Mouse (Mus musculus) midbrain, postnatal 0 days (tissue): Measurements from ENCODE around the gene Kpna3. TPM values are rescaled to one million over a fixed set of nuclear protein-coding genes. Genes with fewer than 3 reads are reported as not detected.
A peak's percentile ranks its signal among the peaks of the same experiment; 100 is the strongest.

Experiments used
- ATAC-seq: fragments of 200-750 bp; cut with Nextera tagmentation; 2 replicates; pipeline ENCODE4 v1.8.0; 2017; ENCODE audit warnings: moderate number of reproducible peaks, mild to moderate bottlenecking, moderate TSS enrichment, moderate library complexity; ENCODE audit not compliant: low FRiP score
- DNase-seq: peaks from one replicate; pipeline ENCODE4 v3.0.0-alpha.2; 2015; ENCODE audit warnings: low spot score
- H3K27ac ChIP-seq: fragments of 300-500 bp; sonication (generic); 2 replicates; pipeline ENCODE4 v1.5.1; 2014; ENCODE audit warnings: low read depth, mild to moderate bottlenecking, low read length, mixed read lengths
- H3K27me3 ChIP-seq: fragments of 300-500 bp; sonication (generic); 2 replicates; pipeline ENCODE4 v1.6.1; 2014; ENCODE audit warnings: low read length, control low read depth, mixed read lengths; ENCODE audit not compliant: insufficient read depth
- H3K36me3 ChIP-seq: fragments of 300-500 bp; sonication (generic); 2 replicates; pipeline ENCODE4 v1.6.1; 2014; ENCODE audit warnings: low read length, control low read depth, mixed read lengths; ENCODE audit not compliant: insufficient read depth
- H3K4me1 ChIP-seq: fragments of 300-500 bp; sonication (generic); 2 replicates; pipeline ENCODE4 v1.6.1; 2014; ENCODE audit warnings: mild to moderate bottlenecking, control low read depth, antibody characterized with exemption, low read length, mixed read lengths; ENCODE audit not compliant: insufficient read depth
- H3K4me2 ChIP-seq: fragments of 300-500 bp; sonication (generic); 2 replicates; pipeline ENCODE4 v1.6.1; 2014; ENCODE audit warnings: low read depth, mild to moderate bottlenecking, low read length, mixed read lengths; ENCODE audit not compliant: poor library complexity, severe bottlenecking
- H3K4me3 ChIP-seq: fragments of 300-500 bp; sonication (generic); 2 replicates; pipeline ENCODE4 v1.5.1; 2014; ENCODE audit warnings: low read depth, mild to moderate bottlenecking, low read length, moderate library complexity
- H3K9ac ChIP-seq: fragments of 300-500 bp; sonication (generic); replicated peaks from 2 replicates; pipeline ENCODE4 v1.6.1; 2014; ENCODE audit warnings: mild to moderate bottlenecking, low read length, moderate library complexity, mixed read lengths; ENCODE audit not compliant: poor library complexity, severe bottlenecking
- H3K9me3 ChIP-seq: fragments of 300-500 bp; sonication (generic); 2 replicates; pipeline ENCODE4 v1.6.1; 2016; ENCODE audit warnings: low read length, control low read depth
- CTCF ChIP-seq: IDR thresholded peaks from 2 replicates; pipeline ENCODE4 v1.5.1; 2016; ENCODE audit warnings: antibody characterized with exemption, mild to moderate bottlenecking
- WGBS: fragments of 180-500 bp; shearing (Covaris S2); extraction: QIAGEN DNeasy Blood & Tissue Kit; methylation state at CpG from one replicate; pipeline ENCODE4 v1.1.7; 2014; 5-methylcytosine and 5-hydroxymethylcytosine counted together
- polyA plus RNA-seq: library from polyadenylated mRNA; unstranded; fragments of >200 nt; fragmentation: Nextera tagmentation; extraction: Ambion mirVana; gene quantifications from 2 replicates; pipeline ENCODE4 v1.2.1, GENCODE M21; 2015
- total RNA-seq: library from RNA; depleted of rRNA; stranded (reverse); fragments of >200 nt; gene quantifications from 2 replicates; pipeline ENCODE4 v1.2.3, GENCODE M21; 2014; rRNA removed

The Kpna3 gene
- total RNA-seq (34.4 and 55.8 TPM in 2 replicates), polyA plus RNA-seq (55.7 and 56.7 TPM in 2 replicates)

- Histone ChIP-seq H3K36me3 (no peaks in the 10 kb centered on the region), H3K4me3 (peak within 1 kb of the TSS; percentile 86), H3K4me2 (peak within 1 kb of the TSS; percentile 56), H3K9ac (peak within 1 kb of the TSS; percentile 86), H3K9me3 (no peaks in the 10 kb centered on the region), H3K27me3 (no peaks in the 10 kb centered on the region), H3K27ac (peak within 1 kb of the TSS; percentile 96), H3K4me1 (peaks cover 4% of the 10 kb centered on the region)
- ATAC-seq (peak; percentile 97), DNase-seq (peak; percentile 99)
- WGBS, result under 1% methylated on average over 49 of the region's 85 CpGs
- TF ChIP-seq CTCF, result no peak; the same call in 1 of the 2 replicates
Observed at GRCm38 (mm10) chr14:61439661-61440559, at the start of gene Kpna3. Kpna3 (minus strand) TSS chr14:61439874.

- Histone ChIP-seq H3K4me3 (no peak overlapping the region), H3K4me1 (no peaks in the 10 kb centered on the region), H3K4me2 (no peak overlapping the region), H3K36me3 (no peaks in the 10 kb centered on the region), H3K27me3 (no peaks in the 10 kb centered on the region), H3K27ac (no peak overlapping the region), H3K9ac (no peak overlapping the region), H3K9me3 (peaks cover 3% of the 10 kb centered on the region; the same call in 1 of the 2 replicates)
- WGBS, result 69% methylated on average over 2 of the region's 2 CpGs
- DNase-seq, result no peak
- TF ChIP-seq CTCF, result no peak
- no peak for ATAC-seq
Observed at GRCm38 (mm10) chr14:61460365-61460764, 20.7 kb upstream of the Kpna3 start.

GRCm38 (mm10) chr14:61457468-61457867, 17.8 kb upstream of the Kpna3 start:
- no peaks in the 10 kb centered on the region for H3K4me1 ChIP-seq
- ATAC-seq (no peak), DNase-seq (no peak)
- H3K27me3 ChIP-seq, result no peaks in the 10 kb centered on the region
- H3K4me2 ChIP-seq, result no peak overlapping the region
- H3K9ac ChIP-seq, result no peak overlapping the region
- no peak overlapping the region for H3K4me3 ChIP-seq
- H3K27ac ChIP-seq, result no peak overlapping the region
- TF ChIP-seq CTCF, result no peak
- no peaks in the 10 kb centered on the region for H3K36me3 ChIP-seq
- no peaks in the 10 kb centered on the region for H3K9me3 ChIP-seq
- 55% methylated on average over 6 of the region's 6 CpGs for whole genome bisulfite sequencing

GRCm38 (mm10) chr14:61455571-61455970, 15.9 kb upstream of the Kpna3 start:
- Histone ChIP-seq H3K27me3 (no peaks in the 10 kb centered on the region), H3K4me2 (no peak overlapping the region), H3K4me1 (no peaks in the 10 kb centered on the region), H3K9ac (no peak overlapping the region), H3K9me3 (no peaks in the 10 kb centered on the region), H3K4me3 (no peak overlapping the region), H3K36me3 (no peaks in the 10 kb centered on the region), H3K27ac (no peak overlapping the region)
- WGBS, result 59% methylated on average over 3 of the region's 3 CpGs
- ATAC-seq (no peak), DNase-seq (peak; percentile 32)
- no peak for TF ChIP-seq CTCF

- ATAC-seq (no peak), DNase-seq (no peak)
- no peak overlapping the region for H3K4me3 ChIP-seq
- no peak overlapping the region for H3K9ac ChIP-seq
- WGBS, result 90% methylated on average over 4 of the region's 4 CpGs
- no peaks in the 10 kb centered on the region for H3K27me3 ChIP-seq
- H3K4me1 ChIP-seq, result no peaks in the 10 kb centered on the region
- H3K36me3 ChIP-seq, result no peaks in the 10 kb centered on the region
- H3K27ac ChIP-seq, result no peak overlapping the region
- TF ChIP-seq CTCF, result no peak
- no peak overlapping the region for H3K4me2 ChIP-seq
- no peaks in the 10 kb centered on the region for H3K9me3 ChIP-seq
Observed at GRCm38 (mm10) chr14:61453032-61453431, 13.4 kb upstream of the Kpna3 start.

GRCm38 (mm10) chr14:61452481-61452880, 12.8 kb upstream of the Kpna3 start:
- ATAC-seq, result no peak
- 74% methylated on average over 6 of the region's 6 CpGs for WGBS
- Histone ChIP-seq H3K27me3 (no peaks in the 10 kb centered on the region), H3K9me3 (no peaks in the 10 kb centered on the region), H3K27ac (no peak overlapping the region), H3K4me1 (no peaks in the 10 kb centered on the region), H3K36me3 (no peaks in the 10 kb centered on the region), H3K9ac (no peak overlapping the region), H3K4me3 (no peak overlapping the region), H3K4me2 (no peak overlapping the region)
- no peak for TF ChIP-seq CTCF
- no peak for DNase-seq
